Mouse (Mus musculus): Measurements from ENCODE around the gene Scamp2. TPM values are rescaled to one million over a fixed set of nuclear protein-coding genes. Genes with fewer than 3 reads are reported as not detected.

Scamp2 gene
- 10 to 100 TPM; 25.0 to 31.1 (median 25.3) TPM for total RNA-seq (2022)

- DNase-seq (ENCODE audit: low spot score) = peak; percentile 94
Measured at GRCm38 (mm10) chr9:57560861-57561710, at the start of gene Scamp2. Gene Scamp2, plus strand, starts transcription at chr9:57560943.

GRCm38 (mm10) chr9:57517113-57517512 lies 43.6 kb upstream of the Scamp2 start:
- peak; percentile 68 for DNase-seq (ENCODE audit: low spot score)

DNA sequence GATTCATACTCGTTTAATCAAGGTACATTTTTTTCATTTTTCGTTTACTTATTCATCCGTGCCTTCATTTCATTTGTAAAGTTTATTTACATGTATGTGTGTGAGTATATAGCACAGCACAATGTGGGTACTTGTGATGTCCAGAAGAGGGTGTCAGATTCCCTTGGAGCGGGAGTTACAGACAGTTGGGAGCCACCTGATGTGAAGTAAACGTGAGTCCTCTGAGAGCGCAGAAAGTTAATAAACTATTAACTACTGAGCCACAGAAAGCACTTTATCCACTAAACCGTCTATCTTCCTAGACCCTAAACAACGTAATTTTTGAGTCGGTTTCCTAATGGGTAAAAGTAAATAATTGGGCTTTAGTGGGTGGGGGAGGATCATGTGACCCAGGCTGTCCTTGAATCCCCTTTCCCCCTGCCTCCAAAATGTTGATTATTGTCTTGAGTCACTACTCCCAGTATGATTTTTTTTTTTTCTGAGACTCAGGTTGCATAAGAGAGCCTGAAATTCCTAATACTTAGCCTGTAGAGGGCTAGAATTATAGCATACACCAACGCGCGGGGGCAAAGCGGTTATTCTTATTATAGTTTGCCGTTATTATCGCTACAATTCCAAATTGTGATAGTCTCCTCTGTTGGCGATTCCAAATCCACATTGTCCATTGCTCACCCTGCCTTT lies 40.2 kb upstream of the Scamp2 start:
- no peak for DNase-seq (ENCODE audit: low spot score)

- peak; percentile 92 for DNase-seq (ENCODE audit: low spot score)
Measured at GRCm38 (mm10) chr9:57521056-57521911, 39.5 kb upstream of the Scamp2 start, which contains the start of gene Cox5a. Gene Cox5a, plus strand, starts transcription at chr9:57521274.

GRCm38 (mm10) chr9:57522114-57522860 lies 38.5 kb upstream of the Scamp2 start:
- DNase-seq (ENCODE audit: low spot score) = no peak

GRCm38 (mm10) chr9:57522861-57523246 lies 37.9 kb upstream of the Scamp2 start:
- no peak for DNase-seq (ENCODE audit: low spot score)

DNA sequence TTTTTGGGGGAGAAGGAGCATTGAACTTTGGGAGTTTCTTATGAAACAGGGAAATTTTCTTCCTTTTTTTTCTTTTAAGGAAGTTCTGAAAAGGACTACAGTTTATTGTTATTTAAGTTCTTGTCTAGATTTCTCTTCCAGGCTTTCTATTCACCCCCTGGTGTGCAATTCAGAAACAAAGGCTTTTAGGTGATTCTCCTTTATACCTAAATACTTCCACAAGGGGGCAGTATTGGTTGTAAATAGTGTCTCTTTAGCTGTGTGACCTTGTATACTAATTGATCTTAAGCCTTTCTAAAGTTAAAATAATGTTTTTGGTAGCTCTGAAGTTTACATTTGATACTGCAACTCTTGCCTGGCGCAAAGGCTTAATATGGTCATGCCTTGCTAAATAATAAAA lies 37.0 kb upstream of the Scamp2 start:
- DNase-seq (ENCODE audit: low spot score) = peak; percentile 67

- no peak for DNase-seq (ENCODE audit: low spot score)
Measured at GRCm38 (mm10) chr9:57524439-57524838, 36.3 kb upstream of the Scamp2 start.

- DNase-seq (ENCODE audit: low spot score) = no peak
Measured at GRCm38 (mm10) chr9:57525516-57525915, 35.2 kb upstream of the Scamp2 start.

GRCm38 (mm10) chr9:57526435-57526834 lies 34.3 kb upstream of the Scamp2 start:
- no peak for DNase-seq (ENCODE audit: low spot score)

DNA sequence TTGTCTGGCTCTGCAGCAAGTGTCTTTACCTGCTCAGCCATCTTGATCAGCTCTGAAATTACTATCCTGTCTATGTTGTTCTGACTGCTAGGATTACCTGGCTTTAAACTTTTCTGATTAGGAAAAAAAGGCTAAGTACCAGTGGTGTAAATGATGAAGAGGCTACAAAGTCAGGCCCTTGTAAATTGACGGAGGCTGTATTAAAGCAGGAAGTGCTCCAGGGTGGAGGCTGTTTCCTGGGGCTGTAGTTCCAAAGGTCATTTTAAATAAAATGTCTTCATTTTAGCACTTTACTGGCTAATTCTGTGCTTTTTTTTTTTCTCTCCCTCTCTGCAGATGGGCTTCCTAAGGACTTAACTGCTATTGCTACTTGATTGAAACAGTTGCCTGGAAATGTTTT lies 28.8 kb upstream of the Scamp2 start:
- DNase-seq (ENCODE audit: low spot score) = no peak

DNA sequence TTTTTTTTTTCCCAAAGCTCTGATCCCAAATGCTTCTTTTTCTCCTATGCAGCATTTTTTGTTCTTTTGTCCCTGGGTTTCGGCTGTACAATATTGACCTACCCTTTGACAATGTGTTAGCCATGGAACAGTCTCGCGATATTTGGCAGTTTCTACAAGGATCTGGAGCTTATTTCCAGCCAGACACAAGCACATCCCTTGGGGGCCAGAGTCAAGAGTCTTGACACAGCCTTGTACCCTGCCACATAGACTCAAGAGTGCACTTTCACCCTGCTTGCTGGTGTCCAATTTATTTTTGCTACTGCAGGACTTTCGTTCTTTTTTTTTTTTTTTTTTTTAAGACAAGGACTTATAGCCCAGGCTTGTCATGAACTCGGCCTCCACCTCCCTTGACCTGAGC lies 24.4 kb upstream of the Scamp2 start:
- DNase-seq (ENCODE audit: low spot score) = no peak

DNA sequence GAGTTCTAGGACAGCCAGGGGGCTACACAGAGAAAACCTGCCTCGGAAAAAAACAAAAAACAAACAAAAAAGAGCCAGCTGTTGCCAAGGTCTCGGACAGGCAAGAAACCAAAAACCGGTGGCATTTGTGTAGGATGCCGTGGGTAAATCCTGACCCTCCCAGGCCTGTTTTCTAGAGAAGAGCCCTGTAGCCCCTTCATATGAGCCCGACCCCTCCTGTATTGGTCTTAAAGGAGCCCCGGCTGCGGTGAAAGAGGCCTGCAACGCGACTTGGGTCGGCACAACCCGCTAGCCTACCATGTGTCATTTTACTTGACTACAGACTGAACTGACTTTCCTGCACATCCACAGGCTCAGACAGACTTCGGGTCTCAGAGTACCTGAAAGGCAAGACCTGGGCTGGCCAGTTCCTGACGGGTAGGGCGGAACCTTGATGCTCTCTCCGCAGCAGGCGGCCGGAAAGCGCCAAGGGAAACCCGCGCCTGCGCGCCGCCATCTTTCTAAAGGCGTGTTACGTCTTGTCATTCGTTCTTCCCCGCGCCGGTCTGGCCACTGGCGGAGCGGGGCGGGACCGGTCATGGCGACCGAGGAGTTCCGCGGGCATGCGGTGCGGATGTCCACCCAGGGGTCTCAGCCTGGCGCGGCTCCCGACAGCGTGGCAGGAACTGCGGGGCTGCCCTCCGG lies 23.6 kb upstream of the Scamp2 start, which contains the start of gene Fam219b:
Fam219b (plus strand) TSS at position 485 of the 684 bp plus-strand sequence.
- DNase-seq (ENCODE audit: low spot score) = peak; percentile 91

DNA sequence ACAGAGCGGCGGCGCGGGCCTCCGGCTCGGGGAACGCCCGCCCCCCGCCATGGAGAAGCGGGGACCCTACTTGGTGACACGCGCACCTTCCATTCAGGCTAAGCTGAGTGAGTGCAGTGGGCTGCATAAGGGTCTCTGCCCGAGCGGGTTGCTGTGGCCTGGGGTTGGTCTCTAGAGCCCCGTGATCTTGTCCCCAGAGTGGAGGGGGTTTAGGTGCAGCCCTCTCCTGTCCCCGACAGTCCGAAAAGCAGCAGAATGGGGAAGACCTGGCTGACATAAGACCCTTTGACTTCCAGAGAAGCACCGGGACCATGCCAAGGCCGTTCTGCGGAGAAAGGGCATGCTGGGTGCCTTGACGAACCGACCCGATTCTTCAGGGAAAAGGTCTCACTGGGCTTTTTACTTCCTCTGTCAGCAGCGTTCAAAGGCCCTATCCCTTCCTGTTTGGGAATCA lies 23.0 kb upstream of the Scamp2 start:
- DNase-seq (ENCODE audit: low spot score) = no peak

DNA sequence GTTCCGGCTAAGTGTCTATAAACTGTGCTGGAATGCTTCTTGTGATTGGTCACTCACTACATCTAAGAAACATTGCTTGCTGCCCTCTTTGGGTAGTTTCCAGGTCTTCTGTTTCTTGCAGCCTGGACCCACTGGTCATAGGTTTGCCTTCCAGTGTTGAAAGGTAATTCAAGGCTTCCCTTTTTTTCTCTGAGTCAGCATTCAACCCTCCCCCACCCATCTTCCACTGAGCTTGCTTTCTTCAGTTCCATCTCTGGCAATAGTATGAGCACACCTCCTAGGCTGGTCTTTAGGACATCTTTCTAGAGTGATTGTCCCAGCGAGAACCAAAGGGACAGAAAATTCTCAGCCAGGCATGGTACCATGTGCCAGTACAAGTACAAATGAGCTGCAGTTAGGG lies 21.2 kb upstream of the Scamp2 start:
- DNase-seq (ENCODE audit: low spot score) = no peak

DNA sequence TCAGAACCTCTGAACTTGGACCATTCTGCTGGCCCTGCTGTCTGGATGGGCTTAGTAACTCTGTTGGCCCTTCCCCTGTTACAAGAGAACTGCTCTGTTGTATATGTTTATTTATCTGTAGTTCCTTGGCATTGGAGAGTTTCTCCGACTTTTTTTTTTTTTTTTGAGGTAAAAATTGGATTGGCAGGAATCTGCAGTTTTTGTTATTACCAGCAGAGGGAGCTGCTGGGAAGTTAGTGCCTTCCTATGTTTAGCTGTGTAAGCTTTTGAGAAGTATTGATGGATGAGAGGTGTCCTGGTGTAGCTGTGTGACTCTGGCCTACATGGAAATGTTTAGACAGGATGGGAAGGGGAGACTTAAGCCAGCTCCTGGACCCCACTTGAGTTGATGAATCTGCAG lies 19.4 kb upstream of the Scamp2 start:
- DNase-seq (ENCODE audit: low spot score) = no peak

DNA sequence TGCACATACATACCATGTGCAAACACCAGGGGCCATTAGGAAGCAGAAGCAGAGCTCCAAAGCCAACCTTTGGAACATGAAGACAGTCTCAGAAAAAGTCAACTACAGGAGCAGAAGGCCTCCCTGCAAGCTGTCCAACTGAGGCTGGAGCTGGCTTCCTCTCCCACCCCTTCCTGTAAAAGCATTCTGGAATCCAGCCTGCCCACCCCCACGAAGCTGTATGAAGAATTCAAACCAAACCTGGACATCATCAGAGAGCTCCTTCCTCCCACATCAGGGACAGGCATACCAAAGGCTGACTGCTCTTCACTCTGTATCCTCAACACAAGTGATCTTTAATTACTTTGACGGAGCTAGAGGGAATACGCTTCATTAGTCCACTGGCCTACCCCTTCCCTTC lies 16.8 kb upstream of the Scamp2 start:
- no peak for DNase-seq (ENCODE audit: low spot score)

DNA sequence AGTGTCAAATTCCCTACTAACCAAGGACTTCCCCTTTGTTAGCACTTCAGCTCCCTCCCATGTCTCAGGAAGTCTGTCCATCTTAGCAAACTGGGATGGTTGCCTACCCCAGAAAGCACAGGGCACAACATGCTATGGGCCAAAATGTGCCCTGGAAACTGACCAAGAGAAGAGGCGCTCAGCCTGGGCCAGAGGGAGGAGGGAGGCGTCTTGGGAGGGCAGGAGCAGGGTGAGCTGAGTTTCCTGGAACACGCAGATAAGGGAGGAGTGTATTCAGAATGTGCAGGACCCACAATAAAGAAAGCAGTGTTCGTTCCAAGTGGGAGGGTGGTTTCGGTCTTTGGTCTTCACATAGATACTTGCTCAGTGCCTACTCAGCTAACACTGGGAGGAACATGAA lies 13.5 kb upstream of the Scamp2 start:
- DNase-seq (ENCODE audit: low spot score) = peak; percentile 65

GRCm38 (mm10) chr9:57547869-57548268 lies 12.9 kb upstream of the Scamp2 start:
- DNase-seq (ENCODE audit: low spot score) = no peak

- no peak for DNase-seq (ENCODE audit: low spot score)
Measured at GRCm38 (mm10) chr9:57549186-57549585, 11.6 kb upstream of the Scamp2 start.
